Mouse (Mus musculus): ENCODE measurements around the gene Mettl9. TPM values are rescaled to one million over a fixed set of nuclear protein-coding genes. Genes with fewer than 3 reads are reported as not detected.

Mettl9 gene
- total and polyA plus RNA-seq, 3 experiments = 33.4 to 80.4 (median 73.3) TPM

- no peaks in the 10 kb centered on the region for H3K4me1 ChIP-seq (ENCODE audit: control insufficient read depth in 1 of 2, insufficient read depth in 2 of 2, low read length in 2 of 2)
- TF ChIP-seq NRF1 (IDR thresholded peaks at IDR 0.05; ENCODE audit: insufficient read depth, low read depth, low read length, poor library complexity, severe bottlenecking) (no peak), SIN3A (IDR thresholded peaks at IDR 0.05; ENCODE audit: low read length) (no peak), ZNF384 (IDR thresholded peaks at IDR 0.05; ENCODE audit: low read depth, low read length) (no peak), ETS1 (IDR thresholded peaks at IDR 0.05; ENCODE audit: low read depth, low read length) (no peak), KAT2A (conservative IDR thresholded peaks at IDR 0.05; ENCODE audit: low read depth, low read length) (no peak), HCFC1 (IDR thresholded peaks at IDR 0.05; ENCODE audit: low read depth, low read length) (no peak), MAX (IDR thresholded peaks at IDR 0.05; ENCODE audit: low read length) (no peak), TBP (IDR thresholded peaks at IDR 0.05; ENCODE audit: low read depth, low read length) (no peak), CTCF (IDR thresholded peaks at IDR 0.05 in 2 of 3, conservative IDR thresholded peaks at IDR 0.05 in 1 of 3; ENCODE audit: control insufficient read depth in 1 of 3, insufficient read depth in 1 of 3, low read depth in 2 of 3, low read length in 3 of 3, poor library complexity in 1 of 3, severe bottlenecking in 1 of 3) (no peak), ZMIZ1 (IDR thresholded peaks at IDR 0.05; ENCODE audit: low read depth, low read length) (no peak), EP300 (IDR thresholded peaks at IDR 0.05; ENCODE audit: low read depth in 1 of 2, low read length in 2 of 2) (no peak), POLR2AphosphoS2 (IDR thresholded peaks at IDR 0.05; ENCODE audit: low read length) (no peak), MYC (IDR thresholded peaks at IDR 0.05; ENCODE audit: low read depth, low read length) (no peak), MAFK (IDR thresholded peaks at IDR 0.05; ENCODE audit: borderline replicate concordance, low read depth, low read length) (no peak), USF2 (IDR thresholded peaks at IDR 0.05; ENCODE audit: borderline replicate concordance in 1 of 2, insufficient read depth in 1 of 2, low read depth in 1 of 2, low read length in 2 of 2) (no peak), ZKSCAN1 (IDR thresholded peaks at IDR 0.05; ENCODE audit: low read depth, low read length) (no peak), TAL1 (IDR thresholded peaks at IDR 0.05; ENCODE audit: low read length) (no peak), JUND (IDR thresholded peaks at IDR 0.05; ENCODE audit: low read depth, low read length) (no peak), UBTF (IDR thresholded peaks at IDR 0.05; ENCODE audit: borderline replicate concordance, insufficient read depth, low read depth, low read length) (no peak), USF1 (IDR thresholded peaks at IDR 0.05; ENCODE audit: low read depth, low read length) (no peak)
- no peak overlapping the region for H3K27ac ChIP-seq (ENCODE audit: control insufficient read depth, low read depth, low read length)
- no peak overlapping the region for H3K4me3 ChIP-seq (ENCODE audit: control insufficient read depth in 1 of 2, insufficient read depth in 1 of 2, low read depth in 2 of 2, low read length in 2 of 2)
- no peaks in the 10 kb centered on the region for H3K9me3 ChIP-seq (replicated peaks; ENCODE audit: insufficient read depth, low read length)
- H3K36me3 ChIP-seq (ENCODE audit: control insufficient read depth in 1 of 2, insufficient read depth in 2 of 2, low read length in 2 of 2) = no peaks in the 10 kb centered on the region
- no peaks in the 10 kb centered on the region for H3K79me2 ChIP-seq (ENCODE audit: control insufficient read depth, insufficient read depth, low read length, poor library complexity)
- no peak overlapping the region for H3K9ac ChIP-seq (ENCODE audit: control insufficient read depth, low read depth, low read length, poor library complexity, severe bottlenecking)
- peaks cover 13 to 14% of the 10 kb centered on the region in 2 experiments for H3K27me3 ChIP-seq (ENCODE audit: control insufficient read depth in 1 of 2, insufficient read depth in 2 of 2, low read length in 2 of 2)
- no peak for DNase-seq (ENCODE audit: low read depth, low spot score)
These were observed 22.2 kb upstream of the Mettl9 start for GRCm38 (mm10) chr7:121011794-121012689.

Measured in MEL (cell line).